8 mouse cellular contexts compared by ENCODE assay signal in genomic region chr11:61930640-61931586, GRCm38 (mm10). TPM values are rescaled to one million over a fixed set of nuclear protein-coding genes. Genes with fewer than 3 reads are reported as not detected.
DNase-seq lines count a peak whose midpoint lies in the region; ATAC-seq lines count a peak whose summit lies in the region.

No protein-coding gene starts in this region.

- peak overlapping the region; percentile 97 for H3K4me3 ChIP-seq in erythroblast, embryonic 14.5 days (replicated peaks)
- peak overlapping the region; percentile 99 for H3K4me3 ChIP-seq in liver, embryonic 16.5 days (ENCODE audit: low read depth, low read length)
- H3K4me3 ChIP-seq in stomach, embryonic 15.5 days (replicated peaks), result peak overlapping the region; percentile 82

- H3K36me3 ChIP-seq in erythroblast, embryonic 14.5 days (ENCODE audit: control insufficient read depth), result peaks cover 13% of the 10 kb centered on the region
- H3K36me3 ChIP-seq in liver, embryonic 16.5 days (ENCODE audit: control insufficient read depth, insufficient read depth), result no peaks in the 10 kb centered on the region
- no peaks in the 10 kb centered on the region for H3K36me3 ChIP-seq in stomach, embryonic 15.5 days

- ATAC-seq in inflammation-experienced regulatory T-cells, adult 6 months, result peak; percentile 5
- no peak for ATAC-seq in liver, embryonic 16.5 days (ENCODE audit: low read depth)
- no peak for ATAC-seq in stomach, embryonic 15.5 days (ENCODE audit: insufficient read depth, low FRiP score, low read depth)

- no peaks in the 10 kb centered on the region for H3K27me3 ChIP-seq in erythroblast, embryonic 14.5 days (ENCODE audit: control insufficient read depth)
- no peaks in the 10 kb centered on the region for H3K27me3 ChIP-seq in liver, embryonic 16.5 days (ENCODE audit: control insufficient read depth, insufficient read depth, low read depth, low read length)
- no peaks in the 10 kb centered on the region for H3K27me3 ChIP-seq in stomach, embryonic 15.5 days (replicated peaks)

- H3K9ac ChIP-seq in liver, embryonic 16.5 days (ENCODE audit: low read depth, low read length), result peak overlapping the region; percentile 98
- peak overlapping the region; percentile 54; the same call in 1 of the 2 replicates for H3K9ac ChIP-seq in stomach, embryonic 15.5 days

- 19% methylated on average over 11 of the region's 11 CpGs for WGBS in liver, embryonic 16.5 days (ENCODE audit: insufficient replicate concordance)
- WGBS in stomach, embryonic 15.5 days, result 18% methylated on average over 11 of the region's 11 CpGs

- H3K4me1 ChIP-seq in erythroblast, embryonic 14.5 days (ENCODE audit: control insufficient read depth), result peaks cover 36% of the 10 kb centered on the region
- peaks cover 21% of the 10 kb centered on the region for H3K4me1 ChIP-seq in liver, embryonic 16.5 days (ENCODE audit: control insufficient read depth, low read depth, low read length)
- H3K4me1 ChIP-seq in stomach, embryonic 15.5 days, result 0 out of 2 replicates have a peak, but pooled peaks cover 9% of the 10 kb centered on the region

- no peaks in the 10 kb centered on the region for H3K9me3 ChIP-seq in erythroblast, embryonic 14.5 days (ENCODE audit: control insufficient read depth, low read length)
- H3K9me3 ChIP-seq in liver, embryonic 16.5 days (replicated peaks; ENCODE audit: control insufficient read depth, low read length), result no peaks in the 10 kb centered on the region; the same call in 1 of the 2 replicates
- no peaks in the 10 kb centered on the region for H3K9me3 ChIP-seq in stomach, embryonic 15.5 days

- DNase-seq in adrenal gland, adult 2 months, result peak; percentile 40
- DNase-seq in adrenal gland, postnatal 4 days (ENCODE audit: low spot score in 2 of 2), result no peak
- DNase-seq in MEL-GATA-1-ER (ENCODE audit: extremely low read depth, low read depth), result peak; percentile 58
- no peak for DNase-seq in frontal cortex, adult 2 months (ENCODE audit: extremely low spot score in 1 of 2, low spot score in 1 of 2)

- H3K27ac ChIP-seq in liver, embryonic 16.5 days (ENCODE audit: low read length), result peak overlapping the region; percentile 88
- peak overlapping the region; percentile 95 for H3K27ac ChIP-seq in stomach, embryonic 15.5 days

- H3K4me2 ChIP-seq in liver, embryonic 16.5 days (ENCODE audit: low read depth, low read length), result peak overlapping the region; percentile 98
- peak overlapping the region; percentile 73 for H3K4me2 ChIP-seq in stomach, embryonic 15.5 days

RNA-seq across cellular contexts. Expression of gene Akap10, which starts 0.9 kb away (rescaled TPM):
- 10 to 100 TPM; 25.9 to 26.5 TPM for total RNA-seq in adrenal gland, adult 2 months (2021)
- 8.5 and 15.2 TPM in 2 replicates for polyA plus RNA-seq in adrenal gland, adult 2 months (2012; rRNA removed)
- 10 to 100 TPM; 29.0 TPM for total RNA-seq in adrenal gland, postnatal 4 days (2021)
- 0.90 and 1.1 TPM in 2 replicates for polyA plus RNA-seq in erythroblast, embryonic 14.5 days (2012)
- 10 to 100 TPM; 20.6 to 26.9 (median 20.9) TPM for polyA plus RNA-seq in inflammation-experienced regulatory T-cells, adult 6 months (2017; shearing (Covaris generic))
- 7.3 and 7.7 TPM in 2 replicates for polyA plus RNA-seq in liver, embryonic 16.5 days (2015; fragmentation: Nextera tagmentation; extraction: Ambion mirVana)
- 16.3 and 16.7 TPM in 2 replicates for polyA plus RNA-seq in stomach, embryonic 15.5 days (2015; fragmentation: Nextera tagmentation; extraction: Ambion mirVana)
- 14.0 and 16.2 TPM in 2 replicates for polyA plus RNA-seq in frontal cortex, adult 2 months (2012; rRNA removed)

RNA-seq across cellular contexts. Expression of gene Specc1, which starts 25.6 kb away (rescaled TPM):
- 1 to 10 TPM; 6.7 to 8.4 TPM for total RNA-seq in adrenal gland, adult 2 months (2021)
- polyA plus RNA-seq in adrenal gland, adult 2 months (2012; rRNA removed), result 1.8 and 3.1 TPM in 2 replicates
- total RNA-seq in adrenal gland, postnatal 4 days (2021), result 10 to 100 TPM; 16.3 to 22.4 TPM
- polyA plus RNA-seq in erythroblast, embryonic 14.5 days (2012), result 12.5 and 15.5 TPM in 2 replicates
- polyA plus RNA-seq in inflammation-experienced regulatory T-cells, adult 6 months (2017; shearing (Covaris generic)), result 1 to 10 TPM in 2 of 3 experiments, under 1 TPM in 1; 0.87 to 6.0 (median 3.3) TPM
- polyA plus RNA-seq in liver, embryonic 16.5 days (2015; fragmentation: Nextera tagmentation; extraction: Ambion mirVana), result 58.6 and 58.9 TPM in 2 replicates
- 9.8 and 13.4 TPM in 2 replicates for polyA plus RNA-seq in stomach, embryonic 15.5 days (2015; fragmentation: Nextera tagmentation; extraction: Ambion mirVana)
- polyA plus RNA-seq in frontal cortex, adult 2 months (2012; rRNA removed), result 30.6 and 35.0 TPM in 2 replicates

Comparison
In these comparisons a context has a peak if more than half of its experiments do, and no peak if none do; other contexts are left out.
1. DNase-seq: peak in adrenal gland, adult 2 months (single experiment) and MEL-GATA-1-ER (single experiment); none in adrenal gland, postnatal 4 days (0 of 2) and frontal cortex, adult 2 months (0 of 2).
2. Peak in every context shown above with its lines, with median percentiles within 50 percentile points of each other: H3K4me3 ChIP-seq.